Mouse (Mus musculus) olfactory bulb, adult 2 months (tissue): ENCODE results near the gene Ak2. TPM values are rescaled to one million over a fixed set of nuclear protein-coding genes. Genes with fewer than 3 reads are reported as not detected.

Experiments
- H3K27ac ChIP-seq: fragments of 200-500 bp; 2 replicates; pipeline ENCODE4 v1.5.1; 2012; ENCODE audit warnings: low read depth, low read length; ENCODE audit not compliant: insufficient read depth
- H3K4me1 ChIP-seq: fragments of 200-500 bp; 2 replicates; pipeline ENCODE4 v1.6.1; 2012; ENCODE audit warnings: low read length; ENCODE audit not compliant: control insufficient read depth, insufficient read depth
- H3K4me3 ChIP-seq: fragments of 200-500 bp; 2 replicates; pipeline ENCODE4 v1.5.1; 2012; ENCODE audit warnings: mild to moderate bottlenecking, low read depth, low read length, moderate library complexity; ENCODE audit not compliant: insufficient read depth
- CTCF ChIP-seq: fragments of 200-500 bp; IDR thresholded peaks from 2 replicates; pipeline ENCODE4 v1.5.1; 2012; ENCODE audit warnings: low read depth, mild to moderate bottlenecking, low read length, moderate library complexity; ENCODE audit not compliant: insufficient read depth
- POLR2A ChIP-seq: fragments of 200-500 bp; IDR thresholded peaks from 2 replicates; pipeline ENCODE4 v1.6.1; 2012; ENCODE audit warnings: mild to moderate bottlenecking, low read depth, low read length, moderate library complexity; ENCODE audit not compliant: insufficient read depth
- WGBS: fragments of 180-500 bp; shearing (Covaris S2); methylation state at CpG from one replicate; pipeline ENCODE4 v1.1.7; 2018; 5-methylcytosine and 5-hydroxymethylcytosine counted together
- polyA plus RNA-seq: library from polyadenylated mRNA; stranded (reverse); fragments of >200 nt; gene quantifications from 2 replicates; pipeline ENCODE4 v1.2.4, GENCODE M21; 2012; ENCODE audit warnings: low replicate concordance; ENCODE audit not compliant: missing spikeins, insufficient read depth, insufficient read length

Ak2 gene
- polyA plus RNA-seq, 1 experiment, result 173 TPM

DNA sequence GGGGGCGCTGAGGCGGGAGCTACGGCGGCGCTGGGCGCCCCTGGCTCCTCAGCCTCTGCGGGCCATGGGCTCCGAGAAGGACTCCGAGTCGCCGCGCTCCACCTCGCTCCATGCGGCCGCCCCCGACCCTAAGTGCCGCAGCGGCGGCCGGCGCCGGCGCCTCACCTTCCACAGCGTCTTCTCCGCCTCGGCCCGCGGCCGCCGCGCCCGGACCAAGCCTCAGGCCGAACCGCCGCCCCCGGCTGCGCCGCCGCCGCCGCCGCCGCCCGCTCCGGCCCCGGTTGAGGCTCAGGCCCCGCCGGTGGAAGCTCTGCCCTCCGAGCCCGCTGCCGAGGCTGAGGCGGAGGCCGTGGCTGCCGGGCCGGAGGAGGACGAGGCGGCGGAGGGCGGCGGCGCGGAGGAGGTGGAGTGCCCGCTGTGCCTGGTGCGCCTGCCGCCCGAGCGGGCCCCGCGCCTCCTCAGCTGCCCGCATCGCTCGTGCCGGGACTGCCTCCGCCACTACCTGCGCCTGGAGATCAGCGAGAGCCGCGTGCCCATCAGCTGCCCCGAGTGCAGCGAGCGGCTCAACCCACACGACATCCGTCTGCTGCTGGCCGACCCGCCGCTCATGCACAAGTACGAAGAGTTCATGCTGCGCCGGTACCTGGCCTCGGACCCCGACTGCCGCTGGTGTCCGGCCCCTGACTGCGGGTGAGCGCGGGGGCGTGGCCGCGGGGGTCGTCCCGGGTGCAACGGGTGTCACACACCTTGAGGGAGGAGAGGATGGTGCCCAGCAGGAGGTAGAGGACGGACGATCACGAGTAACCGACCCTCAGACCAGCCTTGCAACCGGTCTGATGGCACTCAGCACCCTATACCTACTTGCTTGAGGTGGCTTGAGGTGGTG, 66.7 kb downstream of the Ak2 start, which contains the start of gene Rnf19b:
Gene Rnf19b (plus strand): TSS at position 65 of the 886 bp plus-strand sequence.
- H3K27ac ChIP-seq, result peak within 1 kb of the TSS; percentile 61
- H3K4me1 ChIP-seq, result 0 out of 2 replicates have a peak, but pooled peaks cover 3% of the 10 kb centered on the region
- peak within 1 kb of the TSS; percentile 90 for H3K4me3 ChIP-seq
- WGBS, result under 1% methylated on average over 76 of the region's 107 CpGs
- no peak for TF ChIP-seq CTCF

GRCm38 (mm10) chr4:129059125-129059551, 67.4 kb downstream of the Ak2 start:
- peak overlapping the region; percentile 90 for H3K4me3 ChIP-seq
- no peak for TF ChIP-seq CTCF
- TF ChIP-seq POLR2A, result no peak
- H3K4me1 ChIP-seq, result 0 out of 2 replicates have a peak, but pooled peaks cover 3% of the 10 kb centered on the region
- no peak overlapping the region for H3K27ac ChIP-seq
- 1% methylated on average over 13 of the region's 13 CpGs for WGBS

GRCm38 (mm10) chr4:129059922-129060321, 68.2 kb downstream of the Ak2 start:
- WGBS, result 50% methylated on average over 4 of the region's 4 CpGs
- TF ChIP-seq CTCF (no peak), POLR2A (no peak)
- H3K4me3 ChIP-seq, result no peak overlapping the region
- H3K4me1 ChIP-seq, result 0 out of 2 replicates have a peak, but pooled peaks cover 3% of the 10 kb centered on the region
- no peak overlapping the region for H3K27ac ChIP-seq

Other genes with a start within 250 kb of the Ak2 start
- gene A3galt2, start 236.6 kb upstream of the Ak2 start, polyA plus RNA-seq, result not detected in 2 replicates
- gene Zfp362, start 185.9 kb upstream of the Ak2 start, polyA plus RNA-seq, result not detected in 2 replicates
- gene Trim62, start 108.4 kb upstream of the Ak2 start, polyA plus RNA-seq, result not detected in 2 replicates
- gene Azin2, start 29.5 kb upstream of the Ak2 start, polyA plus RNA-seq, result not detected in 2 replicates
- gene Rnf19b, start 66.3 kb downstream of the Ak2 start, polyA plus RNA-seq, result not detected in 2 replicates
- not detected in 2 replicates for gene Tmem54, start 113.6 kb downstream of the Ak2 start, polyA plus RNA-seq
- gene Hpca, start 130.1 kb downstream of the Ak2 start, polyA plus RNA-seq, result not detected in 2 replicates
- gene Fndc5, start 145.0 kb downstream of the Ak2 start, polyA plus RNA-seq, result not detected in 2 replicates
- gene S100pbp, start 197.8 kb downstream of the Ak2 start, polyA plus RNA-seq, result not detected in 2 replicates
- not detected in 2 replicates for gene Yars, start 197.8 kb downstream of the Ak2 start, polyA plus RNA-seq